Mouse (Mus musculus): ENCODE results near the gene Mapkapk3. TPM values are rescaled to one million over a fixed set of nuclear protein-coding genes. Genes with fewer than 3 reads are reported as not detected.
"Not testable (repeated sequence)": the region's sequence is repeated elsewhere in the genome, so short reads cannot be mapped to it uniquely, and the experiment has no call there.

Gene Mapkapk3
- polyA plus RNA-seq, 1 experiment from 2014 or later, result 14.0 TPM

DNA sequence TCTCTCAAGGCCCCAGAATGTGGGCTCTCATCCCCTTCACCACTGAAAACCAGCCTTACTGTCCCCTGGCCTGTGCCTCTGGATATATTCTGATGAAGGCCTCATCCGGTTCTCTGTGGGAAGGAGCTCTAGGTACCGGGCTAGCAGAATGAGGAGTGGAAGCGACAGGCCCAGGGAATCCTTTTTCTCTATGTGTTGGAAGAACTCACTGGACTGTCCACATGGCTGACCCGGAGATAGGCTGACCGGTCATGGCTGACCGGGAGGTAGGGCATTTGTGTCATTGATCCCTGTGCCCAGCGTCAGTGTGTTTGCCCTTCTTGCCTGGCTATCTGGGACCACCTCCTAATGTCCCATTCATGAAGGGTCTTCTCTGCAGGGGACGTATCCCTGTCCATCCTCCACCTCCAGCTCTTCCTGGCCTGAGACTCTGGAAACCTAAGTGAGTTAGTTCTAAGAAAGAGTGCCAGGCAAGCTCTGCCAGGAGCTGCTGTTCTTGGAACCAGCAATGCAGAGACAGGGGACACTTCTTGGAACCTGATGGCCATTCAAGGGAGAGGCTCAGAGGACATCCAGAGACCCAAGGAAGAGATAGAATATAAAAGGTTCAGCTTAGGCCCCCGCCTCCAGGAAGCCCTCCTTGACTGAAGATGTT is 18.8 kb upstream of the Mapkapk3 start:
- H3K27me3 ChIP-seq (ENCODE audit: insufficient read depth, low read length), result no peaks in the 10 kb centered on the region
- no peaks in the 10 kb centered on the region for H3K9me3 ChIP-seq (replicated peaks; ENCODE audit: low read length)
- H3K4me3 ChIP-seq (replicated peaks; ENCODE audit: low read depth, low read length), result no peak overlapping the region
- ATAC-seq (replicated peaks; ENCODE audit: low FRiP score, low read depth) (0 out of 2 replicates have a peak, but pooled peaks have one; percentile 6), DNase-seq (ENCODE audit: low spot score) (no peak)
- no peak for TF ChIP-seq CTCF (IDR thresholded peaks at IDR 0.05; ENCODE audit: low read depth)
- 61% methylated on average over 9 of the region's 9 CpGs for WGBS
- no peaks in the 10 kb centered on the region for H3K36me3 ChIP-seq (ENCODE audit: insufficient read depth, low read length)
- peak overlapping the region; percentile 92 for H3K27ac ChIP-seq
- no peak overlapping the region; the same call in 1 of the 2 replicates for H3K4me2 ChIP-seq (ENCODE audit: low read length)
- H3K9ac ChIP-seq (ENCODE audit: low read depth, low read length), result no peak overlapping the region
- peaks cover 35% of the 10 kb centered on the region for H3K4me1 ChIP-seq (replicated peaks; ENCODE audit: insufficient read depth, low read length)

DNA sequence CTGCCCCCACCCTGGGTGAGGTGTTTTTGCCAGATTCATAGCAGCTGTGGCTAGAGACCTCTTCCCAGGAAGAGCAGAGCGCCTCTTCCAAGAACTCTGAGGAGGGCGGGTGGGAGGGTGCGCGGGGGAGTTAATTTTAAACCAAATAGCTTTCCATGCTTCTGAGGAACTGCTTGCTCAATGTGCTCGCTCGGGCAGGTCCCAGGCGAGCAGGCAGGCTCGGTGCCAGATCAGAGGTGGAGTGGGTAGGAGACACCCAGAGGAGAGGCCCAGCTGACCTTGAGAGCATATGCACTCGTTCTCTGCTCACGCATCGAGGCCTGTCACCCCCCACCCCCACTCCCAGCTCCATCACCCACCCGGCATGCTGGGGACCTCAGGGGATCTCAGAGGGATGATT is 18.2 kb upstream of the Mapkapk3 start:
- 19% methylated on average over 12 of the region's 12 CpGs for WGBS
- H3K9ac ChIP-seq (ENCODE audit: low read depth, low read length), result no peak overlapping the region
- DNase-seq (ENCODE audit: low spot score), result peak; percentile 89

DNA sequence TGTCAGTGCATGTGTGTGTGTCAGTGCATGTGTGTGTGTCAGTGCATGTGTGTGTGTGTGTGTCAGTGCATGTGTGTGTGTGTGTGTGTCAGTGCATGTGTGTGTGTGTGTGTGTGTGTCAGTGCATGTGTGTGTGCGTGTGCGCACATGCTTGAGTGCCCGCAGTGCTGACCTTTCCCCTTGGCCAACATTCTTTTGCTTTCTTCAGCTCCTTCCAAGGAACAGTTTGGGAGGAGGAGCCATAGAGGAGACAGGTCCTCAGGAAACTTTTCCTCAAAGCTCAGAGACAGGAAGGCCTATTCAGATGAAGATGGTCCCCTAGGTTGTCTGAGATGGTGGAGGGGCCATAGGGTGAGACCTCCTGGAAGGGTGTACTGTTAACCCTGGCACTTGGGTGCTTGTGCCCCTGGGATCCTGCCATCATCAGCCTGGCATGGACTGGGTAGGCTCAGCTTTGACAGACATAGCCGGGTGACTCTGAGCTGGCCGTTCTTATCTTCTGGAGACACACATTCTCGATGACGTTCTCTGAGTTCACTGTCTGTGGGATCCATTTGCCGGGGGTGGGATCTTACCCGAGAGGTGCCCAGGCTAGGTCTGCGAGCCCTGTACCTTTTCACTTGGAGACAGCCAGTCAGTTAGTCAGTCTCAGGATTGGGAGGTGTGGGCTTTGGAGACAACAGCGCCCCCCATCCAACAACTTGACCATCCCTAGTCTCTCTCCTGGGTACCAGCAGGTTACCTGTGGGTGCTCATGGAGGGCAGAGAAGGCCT is 17.6 kb upstream of the Mapkapk3 start:
- WGBS, result 60% methylated on average over 11 of the region's 11 CpGs
- no peaks in the 10 kb centered on the region for H3K9me3 ChIP-seq (replicated peaks; ENCODE audit: low read length)
- H3K27me3 ChIP-seq (ENCODE audit: insufficient read depth, low read length), result no peaks in the 10 kb centered on the region
- H3K27ac ChIP-seq, result peak overlapping the region; percentile 92
- no peak overlapping the region for H3K4me3 ChIP-seq (replicated peaks; ENCODE audit: low read depth, low read length)
- DNase-seq (ENCODE audit: low spot score) (peak; percentile 8), ATAC-seq (replicated peaks; ENCODE audit: low FRiP score, low read depth) (peak; percentile 24)
- H3K9ac ChIP-seq (ENCODE audit: low read depth, low read length), result no peak overlapping the region
- peaks cover 28% of the 10 kb centered on the region for H3K4me1 ChIP-seq (replicated peaks; ENCODE audit: insufficient read depth, low read length)
- 0 out of 2 replicates have a peak, but pooled peaks have one; percentile 22 for TF ChIP-seq CTCF (IDR thresholded peaks at IDR 0.05; ENCODE audit: low read depth)
- H3K4me2 ChIP-seq (ENCODE audit: low read length), result peak overlapping the region; percentile 34; the same call in 1 of the 2 replicates
- H3K36me3 ChIP-seq (ENCODE audit: insufficient read depth, low read length), result no peaks in the 10 kb centered on the region

More for the DNA sequence above, 18.2 kb upstream of the Mapkapk3 start:
- Histone ChIP-seq H3K27me3 (ENCODE audit: insufficient read depth, low read length) (no peaks in the 10 kb centered on the region), H3K4me3 (replicated peaks; ENCODE audit: low read depth, low read length) (no peak overlapping the region), H3K36me3 (ENCODE audit: insufficient read depth, low read length) (no peaks in the 10 kb centered on the region), H3K4me1 (replicated peaks; ENCODE audit: insufficient read depth, low read length) (peaks cover 33% of the 10 kb centered on the region), H3K4me2 (ENCODE audit: low read length) (peak overlapping the region; percentile 34; the same call in 1 of the 2 replicates), H3K9me3 (replicated peaks; ENCODE audit: low read length) (no peaks in the 10 kb centered on the region), H3K27ac (peak overlapping the region; percentile 92)
- TF ChIP-seq CTCF (IDR thresholded peaks at IDR 0.05; ENCODE audit: low read depth), result no peak
- peak; percentile 92 for ATAC-seq (replicated peaks; ENCODE audit: low FRiP score, low read depth)

DNA sequence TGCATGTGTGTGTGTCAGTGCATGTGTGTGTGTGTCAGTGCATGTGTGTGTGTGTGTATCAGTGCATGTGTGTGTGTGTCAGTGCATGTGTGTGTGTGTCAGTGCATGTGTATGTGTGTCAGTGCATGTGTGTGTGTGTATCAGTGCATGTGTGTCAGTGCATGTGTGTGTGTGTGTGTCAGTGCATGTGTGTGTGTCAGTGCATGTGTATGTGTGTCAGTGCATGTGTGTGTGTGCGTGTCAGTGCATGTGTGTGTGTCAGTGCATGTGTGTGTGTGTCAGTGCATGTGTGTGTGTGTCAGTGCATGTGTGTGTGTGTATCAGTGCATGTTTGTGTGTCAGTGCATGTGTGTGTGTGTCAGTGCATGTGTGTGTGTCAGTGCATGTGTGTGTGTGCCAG is 17.0 kb upstream of the Mapkapk3 start:
- Histone ChIP-seq H3K27ac (peak overlapping the region; percentile 92), H3K4me1 (replicated peaks; ENCODE audit: insufficient read depth, low read length) (peaks cover 28% of the 10 kb centered on the region)
- H3K9ac ChIP-seq (ENCODE audit: low read depth, low read length); ATAC-seq (replicated peaks; ENCODE audit: low FRiP score, low read depth); DNase-seq (ENCODE audit: low spot score); H3K4me3 ChIP-seq (replicated peaks; ENCODE audit: low read depth, low read length); H3K9me3 ChIP-seq (replicated peaks; ENCODE audit: low read length); H3K4me2 ChIP-seq (ENCODE audit: low read length); H3K36me3 ChIP-seq (ENCODE audit: insufficient read depth, low read length); H3K27me3 ChIP-seq (ENCODE audit: insufficient read depth, low read length): not testable (repeated sequence)
- 93% methylated on average over 1 of the region's 1 CpGs for WGBS

DNA sequence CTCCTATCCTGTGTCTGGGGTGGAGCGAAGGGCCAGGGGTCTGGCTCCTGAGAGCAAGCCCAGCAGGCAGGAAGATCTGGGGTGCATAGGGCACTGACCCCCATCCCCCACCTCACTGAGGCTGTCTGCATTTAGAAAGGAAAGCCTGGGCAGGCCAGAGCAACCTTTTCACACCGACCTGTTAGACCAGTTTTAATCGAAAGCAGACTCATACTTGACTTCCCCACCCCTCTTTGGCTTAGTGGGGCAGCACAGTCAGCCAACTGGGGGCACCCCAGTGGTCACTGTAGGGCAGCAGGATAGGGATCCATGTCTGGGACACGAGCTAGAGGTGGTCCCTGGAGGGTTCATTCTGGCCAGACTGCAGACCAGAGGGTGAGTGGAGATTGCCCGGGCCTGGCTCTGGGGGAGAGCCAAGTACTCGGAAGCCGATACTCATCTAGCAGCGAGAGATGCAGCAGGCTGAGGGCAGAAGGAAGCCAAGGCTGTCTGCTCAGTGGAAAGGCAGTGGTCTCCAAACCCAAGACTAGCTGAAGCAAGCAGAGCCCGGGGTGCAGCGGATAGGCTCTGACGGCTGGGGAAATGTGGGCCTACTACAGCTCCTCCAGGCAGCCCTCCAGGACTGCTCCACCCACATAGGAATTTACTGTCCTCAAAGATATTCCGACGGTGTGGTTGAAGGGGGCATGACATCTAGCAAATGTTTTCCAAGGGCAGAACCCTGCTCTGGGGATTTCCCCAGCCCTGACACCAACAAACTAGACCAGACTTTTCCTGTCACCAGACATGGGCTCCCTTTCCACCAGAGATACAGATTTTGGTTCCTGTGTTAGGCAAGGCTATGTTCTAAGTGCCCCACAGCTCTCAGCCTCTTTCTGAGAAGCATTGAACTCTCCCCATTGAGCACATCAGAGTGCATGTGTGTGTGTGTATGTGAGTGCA is 16.2 kb upstream of the Mapkapk3 start:
- peaks cover 28% of the 10 kb centered on the region for H3K4me1 ChIP-seq (replicated peaks; ENCODE audit: insufficient read depth, low read length)
- H3K9me3 ChIP-seq (replicated peaks; ENCODE audit: low read length), result no peaks in the 10 kb centered on the region
- DNase-seq (ENCODE audit: low spot score) (peak; percentile 14), ATAC-seq (replicated peaks; ENCODE audit: low FRiP score, low read depth) (no peak)
- 42% methylated on average over 13 of the region's 13 CpGs for WGBS
- TF ChIP-seq CTCF (IDR thresholded peaks at IDR 0.05; ENCODE audit: low read depth), result no peak
- H3K36me3 ChIP-seq (ENCODE audit: insufficient read depth, low read length), result peaks cover 12% of the 10 kb centered on the region; the same call in 1 of the 2 replicates
- peak overlapping the region; percentile 92 for H3K27ac ChIP-seq
- H3K27me3 ChIP-seq (ENCODE audit: insufficient read depth, low read length), result no peaks in the 10 kb centered on the region
- no peak overlapping the region for H3K4me3 ChIP-seq (replicated peaks; ENCODE audit: low read depth, low read length)
- no peak overlapping the region for H3K4me2 ChIP-seq (ENCODE audit: low read length)
- no peak overlapping the region for H3K9ac ChIP-seq (ENCODE audit: low read depth, low read length)

DNA sequence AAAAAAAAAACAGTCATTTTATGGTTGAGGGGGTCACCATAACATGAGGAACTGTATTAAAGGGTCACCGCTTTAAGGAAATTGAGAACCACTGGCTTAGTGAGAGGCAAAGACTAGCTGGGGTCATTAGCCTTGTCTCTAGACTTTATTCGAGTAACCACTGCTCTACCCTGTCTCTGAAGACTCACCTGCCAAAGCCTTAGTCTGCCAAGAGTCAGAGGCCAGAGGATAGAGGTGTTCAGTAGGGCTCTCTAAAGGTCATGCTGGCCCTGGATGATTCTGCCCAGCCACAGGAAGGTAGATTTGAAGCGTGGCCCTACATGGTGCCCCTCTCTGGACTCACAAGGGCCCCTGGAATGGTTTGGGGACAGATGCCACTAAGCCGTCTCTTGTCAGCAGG is 15.3 kb upstream of the Mapkapk3 start:
- peak overlapping the region; percentile 92 for H3K27ac ChIP-seq
- WGBS, result 86% methylated on average over 4 of the region's 4 CpGs

More for the DNA sequence above, 15.3 kb upstream of the Mapkapk3 start:
- Histone ChIP-seq H3K4me1 (replicated peaks; ENCODE audit: insufficient read depth, low read length) (peaks cover 28% of the 10 kb centered on the region), H3K4me3 (replicated peaks; ENCODE audit: low read depth, low read length) (no peak overlapping the region), H3K9ac (ENCODE audit: low read depth, low read length) (no peak overlapping the region), H3K27me3 (ENCODE audit: insufficient read depth, low read length) (no peaks in the 10 kb centered on the region), H3K36me3 (ENCODE audit: insufficient read depth, low read length) (peaks cover 20% of the 10 kb centered on the region; the same call in 1 of the 2 replicates), H3K4me2 (ENCODE audit: low read length) (no peak overlapping the region), H3K9me3 (replicated peaks; ENCODE audit: low read length) (no peaks in the 10 kb centered on the region)
- DNase-seq (ENCODE audit: low spot score) (no peak), ATAC-seq (replicated peaks; ENCODE audit: low FRiP score, low read depth) (no peak)
- TF ChIP-seq CTCF (IDR thresholded peaks at IDR 0.05; ENCODE audit: low read depth), result no peak
